Mouse (Mus musculus) cerebellum, postnatal 14 days (tissue): ENCODE results near the gene Tub.
A peak's percentile ranks its signal among the peaks of the same experiment; 100 is the strongest.

Experiments
- DNase-seq, 2 experiments: peaks; one replicate each; pipeline ENCODE4 v3.0.0; 2021; ENCODE audit warnings: mixed read lengths in 2 of 2

The Tub gene

DNA sequence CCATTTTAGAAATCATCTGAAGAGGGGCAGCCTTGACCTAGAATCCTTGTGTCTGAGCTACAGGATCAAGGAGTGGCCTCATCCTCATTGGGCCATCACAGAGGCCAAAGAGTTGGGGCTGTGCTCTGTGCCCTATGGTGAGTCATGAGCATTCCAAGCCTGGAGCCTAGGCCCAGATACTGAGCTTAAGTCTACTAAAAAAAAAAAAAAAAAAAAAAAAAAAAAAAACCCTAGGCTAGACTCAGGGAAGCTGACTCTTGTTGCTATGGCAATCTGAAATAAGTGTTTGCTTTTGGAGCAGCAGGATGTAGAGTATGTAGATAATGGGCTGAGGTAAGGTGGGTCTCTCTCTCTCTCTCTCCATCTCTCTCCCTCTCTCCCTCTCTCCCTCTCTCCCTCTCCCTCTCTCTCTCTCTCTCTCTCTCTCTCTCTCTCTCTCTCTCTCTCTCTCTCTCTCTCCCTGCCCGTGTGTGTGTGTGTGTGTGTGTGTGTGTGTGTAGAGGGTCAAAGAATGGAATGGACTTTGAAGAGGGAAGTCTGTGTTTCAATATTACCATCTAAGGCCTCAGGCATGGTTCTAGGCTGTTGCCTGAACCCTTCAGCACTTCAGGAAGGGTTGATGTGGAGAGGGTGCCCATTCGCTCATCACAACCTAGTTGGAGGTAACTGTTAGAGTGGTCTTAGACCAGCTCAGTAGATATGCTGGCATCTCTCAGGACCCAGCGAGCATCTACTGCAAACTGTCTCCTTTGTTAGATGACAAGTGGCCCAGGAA lies 36.0 kb downstream of the Tub start:
- no peak for DNase-seq

DNA sequence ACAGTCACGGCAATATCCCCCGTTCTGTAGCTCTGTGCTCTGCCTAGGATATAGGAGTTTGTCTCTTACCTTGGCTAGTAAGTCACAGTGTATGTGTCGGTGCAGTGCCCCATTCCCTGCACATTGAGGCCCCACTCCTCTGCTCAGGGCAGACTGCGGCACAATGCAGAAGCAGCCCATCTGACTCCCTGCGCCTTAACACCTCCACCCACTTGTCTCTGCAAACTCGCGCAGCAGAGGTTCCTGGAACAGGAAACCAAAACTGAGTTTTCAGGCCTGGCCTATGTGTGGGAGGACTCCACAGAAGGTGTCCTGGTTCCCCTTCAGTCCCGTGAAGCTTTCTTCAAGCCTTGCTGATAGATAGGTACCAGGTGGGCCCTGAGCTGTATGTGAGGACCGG lies 41.1 kb downstream of the Tub start:
- DNase-seq = no peak

DNA sequence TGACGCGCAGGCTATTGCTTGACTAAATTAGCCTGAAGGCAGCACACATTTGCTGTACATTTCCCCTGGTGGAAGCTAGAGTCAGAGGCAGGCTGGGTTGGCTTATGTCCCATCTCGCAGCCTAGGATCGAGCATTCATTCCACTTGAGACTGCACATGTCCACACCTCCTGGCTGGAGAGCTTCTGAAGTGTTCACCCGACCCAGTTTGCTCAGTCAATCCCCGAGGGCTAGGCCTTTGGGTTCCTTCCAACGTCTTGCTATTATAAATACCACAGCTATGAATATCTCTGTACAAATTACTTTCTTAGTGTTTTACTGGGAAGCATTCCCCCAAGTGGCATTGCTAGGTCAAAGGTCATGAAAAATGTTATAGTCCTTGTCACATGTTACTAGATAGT lies 43.1 kb downstream of the Tub start:
- DNase-seq = peak; percentile 29 to 37

DNA sequence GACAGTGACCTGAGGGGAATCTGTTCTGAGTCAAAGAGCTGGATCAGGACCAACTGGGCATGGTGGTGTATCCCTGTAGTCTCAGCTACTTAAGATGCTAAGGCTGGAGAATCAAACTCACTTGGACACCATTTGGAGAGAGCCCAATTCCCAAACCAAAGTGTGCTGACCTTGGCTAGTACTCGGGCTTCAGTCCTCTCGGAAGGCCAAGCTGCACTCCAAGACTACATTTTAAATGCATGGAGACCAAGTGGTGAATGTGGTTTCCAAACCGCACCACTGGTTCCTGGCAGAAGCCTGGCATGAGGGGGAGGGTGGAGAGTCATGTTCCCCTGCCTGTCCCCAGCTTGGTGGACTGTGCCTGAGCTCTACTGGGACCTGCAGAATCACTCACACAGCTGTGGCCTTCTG lies 43.7 kb downstream of the Tub start:
- DNase-seq = peak; percentile 47 to 57

DNA sequence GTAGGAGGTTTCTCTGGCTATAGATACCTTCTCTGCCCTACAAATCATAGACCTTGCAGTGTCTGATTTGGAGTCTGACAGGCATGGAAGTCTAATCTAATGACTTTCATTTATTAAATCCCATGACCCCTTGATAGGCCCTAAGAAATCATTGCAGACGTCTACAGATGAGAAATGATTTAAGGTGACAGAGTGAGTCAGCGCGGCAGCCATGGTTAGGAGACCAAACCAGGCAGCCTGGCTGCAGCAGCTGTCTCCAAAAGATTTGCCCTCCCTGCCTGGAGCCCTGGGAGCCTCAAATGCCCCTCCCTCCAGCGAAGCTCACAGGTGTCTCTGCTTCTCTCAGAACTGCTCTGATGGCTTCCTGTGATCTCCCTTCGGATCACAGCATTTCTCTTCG lies 46.0 kb downstream of the Tub start:
- no peak for DNase-seq

DNA sequence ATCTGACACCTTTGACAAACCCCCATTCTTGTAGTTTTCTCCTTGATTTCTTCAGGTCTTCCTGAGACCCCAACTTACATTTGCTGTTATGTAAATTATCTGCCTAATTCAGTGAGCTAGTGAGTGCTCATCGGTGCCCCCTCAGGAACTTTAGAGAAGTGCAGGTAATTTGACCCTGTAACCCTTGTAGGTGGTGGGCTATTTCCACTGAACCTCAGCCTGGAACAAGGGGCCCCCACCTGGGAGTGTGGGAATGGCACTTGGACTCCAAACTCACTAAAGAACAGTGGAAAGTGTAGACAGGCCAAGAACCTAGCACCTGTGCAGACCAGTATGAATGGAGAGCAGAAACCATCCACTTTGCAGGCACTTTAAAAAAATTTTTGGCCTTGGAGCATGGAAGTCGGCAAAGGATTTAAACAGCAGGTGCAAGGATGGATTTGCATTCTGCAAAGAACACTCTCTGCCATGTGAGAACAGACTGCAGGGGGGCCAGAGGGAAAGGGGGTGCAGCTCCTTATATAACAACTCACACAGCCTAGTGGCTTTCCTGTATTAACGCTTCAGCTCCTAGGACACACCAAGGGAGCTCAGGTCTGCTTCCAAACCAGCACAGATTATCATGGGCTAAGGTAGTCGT lies 50.3 kb downstream of the Tub start:
- DNase-seq = peak; percentile 72 to 77

DNA sequence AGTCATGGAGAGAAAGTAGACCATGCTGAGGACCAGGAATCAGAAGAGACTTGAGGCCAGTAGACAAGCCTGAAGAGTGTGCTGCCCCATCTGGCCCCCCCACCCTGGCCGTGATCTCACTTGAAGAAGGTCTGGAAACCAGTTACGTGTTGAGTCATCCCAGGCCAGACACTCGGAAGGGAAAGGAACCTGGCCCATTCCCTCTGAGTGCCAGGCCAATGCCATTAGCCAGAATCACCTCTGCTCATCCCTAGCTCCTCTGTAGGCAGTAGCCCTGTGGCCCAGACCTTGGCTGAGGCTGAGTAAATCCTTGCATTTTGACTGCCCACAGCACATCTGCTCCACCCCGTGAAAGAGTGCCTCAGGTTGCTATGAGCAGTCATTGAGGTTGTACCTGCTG lies 51.8 kb downstream of the Tub start:
- no peak for DNase-seq

DNA sequence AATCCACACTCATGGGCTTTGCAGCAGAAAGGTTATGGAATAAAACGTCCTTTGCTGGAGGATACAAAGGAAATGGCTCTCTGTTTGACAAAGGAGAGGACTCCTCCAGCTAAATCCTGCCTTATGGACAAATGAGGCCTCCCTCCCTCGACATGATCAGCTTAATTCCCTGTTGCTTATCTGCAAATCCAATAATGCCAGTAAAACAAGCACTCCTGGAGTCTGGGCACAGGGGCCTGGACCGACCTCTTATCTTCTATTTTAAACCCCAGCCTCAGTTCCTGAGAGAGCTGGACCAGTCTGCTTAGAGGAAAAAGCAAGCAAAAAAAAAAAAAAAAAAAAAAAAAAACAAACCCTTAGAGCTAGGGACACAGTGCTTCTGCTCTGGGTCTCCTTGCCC lies 53.5 kb downstream of the Tub start:
- no peak for DNase-seq

DNA sequence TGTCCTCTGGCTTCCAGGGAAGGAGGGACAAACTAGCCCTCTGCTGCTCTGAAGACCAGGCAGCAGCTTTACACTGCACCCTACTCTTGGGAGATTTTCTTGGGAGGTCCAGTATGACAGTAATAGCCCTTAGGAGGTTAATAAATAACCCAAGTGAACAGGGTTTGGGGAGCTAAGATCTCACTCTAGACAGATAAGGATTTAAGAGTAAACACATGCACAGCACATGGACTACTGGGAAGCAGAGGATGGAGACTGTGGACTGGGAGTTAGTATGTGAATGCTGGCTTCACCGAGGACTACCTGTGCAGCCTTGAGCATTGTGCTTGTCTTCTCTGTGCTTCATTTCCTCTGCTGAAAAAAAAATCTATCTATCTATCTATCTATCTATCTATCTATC lies 59.1 kb downstream of the Tub start:
- DNase-seq = no peak

DNA sequence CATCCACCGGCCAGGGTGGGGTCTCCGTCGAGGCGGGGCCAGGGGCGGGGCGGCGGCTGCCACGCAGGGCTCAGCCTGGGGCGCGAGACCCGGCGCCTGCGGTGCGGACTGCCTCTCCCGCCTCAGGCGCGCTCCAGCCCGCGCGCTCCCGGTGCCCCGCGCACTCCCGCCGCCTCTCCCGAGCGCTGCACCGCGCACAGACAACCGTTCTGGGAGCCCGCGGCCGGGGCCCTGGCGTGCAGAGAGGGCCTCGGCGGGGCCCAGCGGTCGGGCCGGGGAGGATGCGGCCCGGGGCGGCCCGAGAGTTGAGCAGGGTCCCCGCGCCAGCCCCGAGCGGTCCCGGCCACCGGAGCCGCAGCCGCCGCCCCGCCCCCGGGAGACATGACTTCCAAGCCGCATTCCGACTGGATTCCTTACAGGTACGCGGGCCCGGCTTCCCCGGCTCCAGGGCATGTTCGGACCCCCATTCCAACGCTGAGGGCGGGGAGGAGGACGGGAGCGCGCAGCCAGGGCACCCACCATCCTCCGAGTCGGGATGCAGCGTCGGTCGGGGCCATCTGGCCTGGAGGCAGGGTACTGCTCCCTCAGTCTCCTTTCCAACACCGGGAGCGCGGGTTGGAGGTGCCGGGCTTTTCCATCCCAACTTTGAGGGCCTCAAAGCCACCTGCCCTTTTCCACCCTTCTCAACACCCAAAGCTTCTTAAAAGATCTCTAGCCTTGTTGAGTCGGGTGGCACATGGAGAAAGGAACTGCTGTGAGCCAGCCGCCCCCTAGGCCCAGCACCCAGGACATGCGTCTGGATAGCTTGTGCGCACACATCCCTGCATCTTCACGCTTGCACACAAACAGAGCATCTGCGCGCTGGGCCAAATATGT lies 60.8 kb downstream of the Tub start:
- DNase-seq = peak; percentile 69 to 79

DNA sequence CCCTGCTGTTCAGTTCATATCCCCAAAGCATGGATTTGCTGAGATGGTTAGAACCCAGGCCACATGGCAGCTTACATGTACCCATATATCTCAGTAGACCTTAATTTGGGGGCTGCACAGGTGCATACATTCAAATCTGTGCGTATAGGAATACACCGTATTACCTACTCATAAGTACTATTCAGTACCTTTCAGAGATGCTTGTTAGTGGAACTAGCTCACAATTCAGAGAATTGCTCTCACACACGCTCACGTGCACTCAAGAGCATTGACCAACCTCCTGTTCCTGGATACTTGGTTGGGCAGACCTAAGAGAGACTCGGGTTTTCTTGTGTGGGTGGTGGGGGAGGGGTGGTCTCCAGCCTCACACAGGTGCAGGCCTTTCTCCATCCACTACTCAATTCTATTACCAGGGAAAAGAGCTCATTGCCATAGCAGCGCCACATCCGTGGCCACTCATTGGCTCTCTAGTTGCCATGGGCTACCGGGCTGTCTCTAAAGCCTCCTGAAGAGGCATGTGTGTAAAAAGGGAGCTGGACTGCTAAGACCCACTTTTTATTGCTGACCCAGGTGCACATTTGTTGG lies 61.5 kb downstream of the Tub start:
- peak; percentile 59 to 72 for DNase-seq

DNA sequence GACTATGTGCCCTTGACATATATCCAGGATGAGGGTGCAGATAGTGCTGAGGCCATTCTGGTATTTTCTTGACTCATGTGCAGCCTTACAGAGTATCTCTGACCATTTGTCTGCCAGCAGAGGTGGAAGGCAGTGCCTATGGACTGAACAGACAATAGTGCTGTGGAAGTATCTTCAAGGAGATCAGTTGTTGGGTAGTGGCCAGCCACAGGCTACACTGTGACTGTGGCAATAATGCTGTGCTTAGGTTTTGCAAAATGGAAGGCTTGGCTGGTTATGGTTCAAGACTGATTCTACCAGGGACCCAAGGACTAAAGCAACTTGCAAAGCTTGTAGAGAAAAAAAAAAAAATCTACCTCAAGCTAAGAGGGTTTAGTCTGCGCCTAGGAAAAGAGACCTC lies 62.4 kb downstream of the Tub start:
- DNase-seq = peak in 1 of 2 experiments; percentile 14

DNA sequence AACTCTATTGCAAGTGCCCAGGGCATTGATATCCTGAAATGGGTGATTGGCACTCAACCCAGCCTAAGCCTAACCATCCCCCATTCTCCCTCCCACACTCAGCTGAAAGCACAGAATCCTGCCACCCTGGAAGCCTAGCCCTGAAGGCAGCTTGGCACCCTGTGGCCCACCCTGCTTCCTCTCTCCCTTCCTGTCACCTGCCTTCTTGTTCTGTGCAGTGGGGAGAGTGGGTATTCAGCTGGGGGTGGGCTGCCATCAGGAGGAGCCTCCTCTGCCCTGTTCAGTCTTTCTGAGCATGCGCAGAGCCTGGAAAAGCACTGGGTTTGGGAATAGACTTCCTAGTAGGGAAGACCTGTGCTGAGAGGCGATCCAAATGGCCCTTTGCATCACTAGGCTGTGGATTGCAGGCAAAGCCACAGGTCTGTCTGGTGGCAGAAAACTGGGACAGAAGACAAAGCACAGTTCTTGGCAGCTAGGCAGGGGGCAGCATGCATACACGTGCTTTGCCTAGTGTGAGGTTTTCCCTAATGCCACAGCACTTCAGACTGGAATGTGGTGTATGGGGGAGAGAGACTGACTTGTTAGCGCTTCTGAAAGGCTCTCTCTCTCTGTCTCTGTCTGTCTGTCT lies 63.0 kb downstream of the Tub start:
- DNase-seq = peak in 1 of 2 experiments; percentile 20

DNA sequence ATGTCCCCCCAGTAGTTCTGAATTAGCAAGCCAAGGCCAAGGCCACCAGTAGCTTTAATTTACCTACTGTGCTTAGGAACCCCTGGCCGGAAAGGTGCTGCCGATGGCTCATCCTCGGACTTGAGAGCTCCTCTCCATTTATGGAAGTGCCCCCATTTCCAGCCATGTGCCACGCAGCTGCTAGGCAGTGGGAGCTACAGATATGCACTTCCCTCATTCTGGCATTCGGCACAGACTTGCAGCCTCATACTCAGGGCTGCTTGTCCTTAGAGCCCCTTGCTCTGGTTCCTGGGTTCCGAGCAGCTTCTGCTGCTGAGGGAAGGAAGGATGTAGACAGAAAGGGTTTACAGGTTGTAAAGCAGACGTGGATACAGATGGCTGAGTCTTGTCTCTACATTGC lies 64.7 kb downstream of the Tub start:
- no peak for DNase-seq

DNA sequence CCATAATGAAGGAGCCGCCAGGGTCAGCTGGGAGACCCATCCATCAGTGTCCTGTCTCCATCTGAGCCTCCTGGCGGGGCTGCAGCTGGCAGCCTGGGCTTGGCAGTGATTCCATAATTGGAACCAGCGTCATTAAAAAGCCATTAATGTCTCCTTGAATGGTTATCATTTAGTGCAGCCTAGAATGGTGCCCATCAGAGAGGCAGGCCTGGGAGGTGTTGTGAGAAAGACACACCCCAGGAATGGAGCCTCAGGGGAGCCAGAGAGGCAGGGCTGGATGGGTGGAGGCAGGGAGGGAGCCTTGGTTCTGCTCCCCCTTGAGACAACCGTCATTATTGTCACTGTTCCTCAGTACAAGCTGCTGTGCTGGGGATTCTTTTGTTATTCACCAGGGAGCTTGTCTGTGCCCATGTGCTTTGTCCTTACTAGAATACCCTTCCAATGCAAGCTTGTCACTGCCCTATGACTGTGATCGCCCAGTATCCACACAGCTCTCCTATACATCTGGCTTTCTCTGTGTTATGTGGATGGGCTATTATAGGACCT lies 66.3 kb downstream of the Tub start:
- peak in 1 of 2 experiments; percentile 32 for DNase-seq

DNA sequence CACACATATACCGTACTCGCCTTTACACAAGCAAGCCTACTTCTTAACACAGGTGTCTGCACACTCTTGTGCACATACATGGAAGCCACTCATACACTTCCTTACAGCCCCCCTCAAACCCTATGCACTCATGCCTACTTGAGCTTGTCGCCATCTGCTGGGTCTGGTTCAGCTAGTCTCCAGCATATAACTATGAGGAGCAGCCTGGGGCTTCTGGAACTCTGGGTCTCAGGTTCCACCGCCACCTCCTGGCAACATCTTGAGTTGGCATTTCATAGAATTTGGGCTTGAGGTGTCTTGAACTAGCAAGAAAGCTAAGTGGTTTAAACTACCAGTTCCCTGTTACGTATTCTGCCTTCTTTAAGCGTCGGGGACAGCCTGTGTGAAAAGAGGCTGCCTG lies 69.1 kb downstream of the Tub start:
- DNase-seq = no peak

DNA sequence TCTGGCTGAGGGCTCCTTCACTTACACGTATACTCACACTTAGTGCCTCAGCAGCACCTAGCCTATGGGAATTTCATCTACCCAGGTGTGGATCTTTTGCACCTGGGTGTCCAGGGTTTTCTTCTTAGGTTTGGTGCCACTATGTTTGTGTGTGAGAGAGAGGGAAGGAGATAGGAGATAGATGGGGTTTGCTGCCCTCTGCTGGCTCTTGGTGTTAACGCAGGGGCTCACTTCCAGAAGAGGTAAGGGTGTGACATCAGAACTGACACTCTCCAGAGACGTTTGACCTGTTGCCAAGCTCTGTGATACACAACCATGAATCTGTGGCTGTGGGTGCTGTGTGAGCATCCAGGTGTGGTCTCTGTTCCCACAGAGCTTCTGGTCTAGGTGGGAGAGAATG lies 71.3 kb downstream of the Tub start:
- peak; percentile 88 to 93 for DNase-seq

DNA sequence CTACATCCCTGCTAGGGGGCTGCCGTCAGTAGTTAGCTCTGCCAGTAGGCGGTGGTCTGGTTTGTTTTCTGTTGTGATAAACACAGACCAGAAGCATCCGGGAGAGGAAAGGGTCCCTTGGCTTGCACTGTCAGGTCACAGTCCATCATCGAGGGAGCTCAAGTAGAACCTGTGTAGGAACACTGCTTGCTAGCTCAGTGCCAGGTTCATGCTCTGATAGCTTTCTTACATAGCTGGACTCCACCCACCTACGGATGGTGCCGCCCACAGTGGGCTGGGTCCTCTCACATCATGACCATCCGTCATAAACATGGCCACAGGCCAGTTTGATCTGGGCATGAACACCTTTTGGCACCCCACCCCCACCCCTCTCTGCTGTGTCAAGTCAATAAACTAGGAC lies 75.6 kb downstream of the Tub start:
- no peak for DNase-seq

DNA sequence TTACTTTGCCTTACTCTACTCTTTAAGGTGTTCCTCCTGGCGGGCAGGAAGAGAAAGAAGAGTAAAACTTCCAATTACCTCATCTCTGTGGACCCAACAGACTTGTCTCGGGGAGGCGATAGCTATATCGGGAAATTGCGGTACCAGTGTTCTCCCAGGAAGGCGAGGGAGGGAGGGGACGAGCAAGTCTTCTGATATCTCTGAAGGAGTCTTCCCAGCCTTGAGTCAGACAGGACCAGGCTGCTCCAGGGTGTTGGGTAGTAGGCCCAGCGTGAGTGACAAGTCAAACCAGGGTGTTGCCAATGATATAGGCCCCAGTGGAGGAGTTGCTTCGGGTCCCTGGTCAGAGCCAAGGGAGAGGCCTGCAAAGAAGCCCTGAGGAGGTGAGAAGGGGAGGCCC lies 76.8 kb downstream of the Tub start:
- no peak for DNase-seq

DNA sequence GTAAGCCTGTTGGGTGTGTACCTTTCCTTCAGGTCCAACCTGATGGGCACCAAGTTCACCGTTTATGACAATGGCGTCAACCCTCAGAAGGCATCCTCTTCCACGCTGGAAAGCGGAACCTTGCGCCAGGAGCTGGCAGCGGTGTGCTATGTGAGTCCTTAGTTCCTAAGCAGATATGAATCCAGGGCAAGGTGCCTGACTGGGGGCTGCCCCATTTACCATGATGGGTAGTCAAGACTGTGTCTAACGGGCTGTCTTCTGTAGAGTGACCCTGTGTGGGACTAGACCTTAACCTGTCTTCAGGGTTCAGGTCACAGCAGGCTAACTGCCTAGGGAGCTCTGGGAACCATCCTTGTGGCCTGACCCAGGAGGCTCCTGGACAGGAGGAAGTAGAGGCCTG lies 77.6 kb downstream of the Tub start:
- DNase-seq = no peak

DNA sequence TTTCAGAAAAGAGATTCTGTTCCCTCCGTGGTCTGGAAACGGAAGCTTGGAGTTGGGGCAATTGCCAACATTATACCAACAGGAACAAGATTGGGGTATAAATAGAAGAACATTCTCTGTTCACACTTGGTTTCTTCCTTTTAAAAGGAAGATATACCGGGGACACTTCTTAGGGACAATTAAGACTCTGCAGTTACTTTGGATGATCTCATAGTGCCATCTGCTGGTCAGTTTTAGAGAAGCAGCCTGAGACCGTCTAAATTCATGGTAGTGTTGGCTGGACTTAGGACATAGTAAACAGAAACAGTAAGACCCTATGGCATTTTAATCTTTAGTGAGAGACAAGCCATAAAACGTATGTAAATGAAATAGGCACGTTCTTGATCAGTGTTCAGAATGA lies 78.1 kb downstream of the Tub start:
- DNase-seq = peak; percentile 86

DNA sequence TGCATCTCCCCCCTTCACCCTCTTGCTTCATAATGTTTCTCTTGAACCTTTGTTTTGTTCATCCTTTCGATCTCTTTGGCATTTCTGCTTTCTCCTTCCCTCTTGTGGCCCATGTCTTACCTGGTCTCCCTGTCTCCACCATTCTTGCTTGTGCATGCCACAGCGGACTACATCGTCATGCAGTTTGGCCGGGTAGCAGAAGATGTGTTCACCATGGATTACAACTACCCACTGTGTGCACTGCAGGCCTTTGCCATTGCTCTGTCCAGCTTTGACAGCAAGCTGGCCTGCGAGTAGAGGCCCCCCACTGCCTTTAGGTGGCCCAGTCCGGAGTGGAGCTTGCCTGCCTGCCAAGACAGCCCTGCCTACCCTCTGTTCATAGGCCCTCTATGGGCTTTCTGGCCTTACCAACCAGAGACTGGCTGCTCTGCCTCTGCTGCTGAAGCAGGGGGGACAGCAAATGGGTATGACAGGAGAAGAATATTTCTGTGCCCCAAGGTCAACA lies 79.9 kb downstream of the Tub start:
- DNase-seq = peak in 1 of 2 experiments; percentile 42
